Mouse (Mus musculus) liver, adult 2 months (tissue): ENCODE data around the gene Gm43738.

ENCODE experiments used
- CTCF ChIP-seq: fragments of 200-500 bp; IDR thresholded peaks from 2 replicates; pipeline ENCODE4 v1.5.1; 2011; ENCODE audit warnings: low read depth, low read length, control low read depth
- POLR2A ChIP-seq: fragments of 200-500 bp; IDR thresholded peaks from 2 replicates; pipeline ENCODE4 v1.6.1; 2011; ENCODE audit warnings: low read length, control low read depth; ENCODE audit not compliant: insufficient read depth; ENCODE audit errors: extremely low read depth

DNA sequence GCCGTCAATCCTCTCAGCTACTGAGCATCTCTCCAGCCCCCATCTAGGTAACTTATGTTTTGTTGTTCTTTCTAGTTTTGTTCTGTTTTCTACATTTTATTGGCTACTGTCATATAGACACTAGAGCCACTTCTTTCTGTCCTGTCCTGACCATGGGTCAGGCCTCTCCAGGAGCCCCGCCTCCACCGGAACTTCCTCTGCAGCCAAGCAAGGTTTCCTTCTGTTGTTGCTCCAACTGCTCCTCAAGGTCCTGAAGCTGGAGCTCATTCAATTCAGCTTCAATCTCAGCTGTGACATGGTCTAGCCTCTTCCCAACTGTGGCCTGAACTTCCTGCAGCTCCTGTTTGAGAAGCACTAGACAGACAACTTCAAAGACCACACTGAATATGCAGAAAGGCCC is 29.0 kb upstream of the Gm43738 start:
- no peak for TF ChIP-seq CTCF
- TF ChIP-seq POLR2A = no peak
